Mouse (Mus musculus): Measurements from ENCODE around the gene Olfr512. TPM values are rescaled to one million over a fixed set of nuclear protein-coding genes. Genes with fewer than 3 reads are reported as not detected.

The Olfr512 gene
- total RNA-seq (2021) = not detected
- long read RNA-seq, experiment 1 = 0 reads
- long read RNA-seq, experiment 2 = 0 reads

DNA sequence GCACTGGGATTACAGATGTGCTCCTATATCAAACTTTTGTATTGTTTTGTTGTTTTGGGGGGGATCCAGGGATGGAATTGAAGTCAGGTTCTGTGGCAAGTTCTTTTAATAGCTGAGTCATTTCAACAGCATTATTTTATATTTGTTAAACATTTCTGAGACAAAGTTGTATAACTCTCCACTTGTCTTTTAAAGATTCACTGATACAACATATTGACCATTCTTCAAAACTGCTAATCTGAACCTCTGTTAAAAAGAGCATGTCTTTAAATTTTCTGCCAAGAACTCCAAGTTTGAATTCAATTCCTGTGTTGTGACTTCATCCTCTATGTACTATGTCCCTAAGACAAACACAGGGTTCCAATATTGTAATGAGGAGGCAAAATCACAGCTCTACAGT lies at the start of gene Olfr512:
TSS of gene Olfr512 (plus strand) at position 301 of the 400 bp plus-strand sequence.
- DNase-seq (ENCODE audit: low spot score in 2 of 2) = no peak

DNA sequence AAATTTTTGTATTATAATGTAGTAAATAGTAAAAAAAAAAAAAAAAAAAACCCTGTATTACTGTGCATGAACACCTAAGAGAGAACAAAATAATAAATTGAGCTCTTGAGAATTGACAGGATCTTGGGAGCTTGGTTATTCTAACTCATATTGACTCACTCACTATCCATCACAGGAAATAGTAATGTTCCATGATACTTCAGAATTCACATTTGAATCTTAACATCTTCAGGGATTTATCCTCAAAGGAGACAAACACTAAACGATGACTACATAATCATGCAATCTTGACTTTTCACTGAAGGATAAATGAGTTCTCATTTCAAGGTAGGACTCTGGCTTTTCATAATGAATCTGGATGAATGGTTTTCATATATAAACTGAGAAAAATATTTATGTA lies 47.0 kb upstream of the Olfr512 start, which contains the start of gene Olfr510:
TSS of gene Olfr510 (plus strand) at position 301 of the 400 bp plus-strand sequence.
- no peak for DNase-seq (ENCODE audit: low spot score in 2 of 2)

DNA sequence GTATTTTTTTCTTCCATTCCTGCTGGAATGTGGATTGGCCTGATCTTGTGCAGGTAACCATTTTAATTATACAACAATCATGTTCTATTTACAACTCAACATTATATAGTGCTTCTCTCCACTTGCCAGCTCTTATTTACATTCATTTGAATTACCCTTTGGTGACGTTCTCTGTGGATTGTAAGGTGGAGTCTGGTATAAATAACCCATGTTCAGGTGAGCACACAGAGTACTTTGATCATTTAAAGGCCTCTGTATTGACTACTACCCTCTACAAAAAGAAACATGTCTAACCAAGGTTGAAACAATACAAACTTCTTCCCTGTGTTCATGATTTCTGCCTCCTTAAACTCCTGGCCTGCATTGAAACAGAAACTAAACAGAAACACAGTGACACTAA lies 42.1 kb upstream of the Olfr512 start:
- no peak for DNase-seq (ENCODE audit: low spot score in 2 of 2)

DNA sequence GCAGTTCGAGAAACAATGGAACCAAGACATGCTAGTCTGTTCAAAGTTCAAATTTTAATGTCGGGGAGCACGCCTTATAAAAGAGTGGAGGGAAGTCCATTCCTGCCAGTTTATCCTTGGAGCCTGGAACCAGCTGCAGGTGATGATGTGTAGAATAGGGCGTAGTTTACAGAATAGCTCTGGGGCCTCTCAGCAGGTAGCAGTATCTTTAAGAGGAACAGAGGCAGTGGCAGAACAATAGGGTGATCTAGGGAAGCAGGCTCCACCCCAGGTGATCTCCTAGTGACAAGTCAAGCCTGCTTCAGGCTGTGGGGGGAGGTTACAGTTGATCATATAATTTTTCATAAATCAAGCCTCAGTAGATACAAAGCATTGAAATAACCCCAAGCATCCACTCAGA lies 34.2 kb upstream of the Olfr512 start:
- no peak for DNase-seq (ENCODE audit: low spot score in 2 of 2)

DNA sequence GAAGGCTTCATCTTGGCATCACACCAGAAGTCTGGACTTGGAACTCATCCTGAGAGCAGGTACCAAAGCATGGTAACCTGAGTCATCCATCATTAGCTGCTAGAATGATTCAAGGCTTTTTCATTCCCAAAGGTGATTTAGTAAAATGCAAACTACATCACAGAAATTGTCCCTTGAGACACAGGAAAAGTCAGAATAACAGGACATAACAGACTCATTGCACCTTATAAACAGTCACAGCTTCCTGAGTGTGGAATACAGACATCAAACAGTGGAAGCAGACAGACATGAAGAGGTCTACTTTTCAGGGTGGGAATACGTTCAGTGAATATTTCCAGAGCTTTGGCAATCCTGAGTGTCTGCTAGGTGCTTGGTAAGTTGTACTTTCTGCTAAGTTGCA lies 37.6 kb downstream of the Olfr512 start, which contains the start of gene Olfr513:
TSS of gene Olfr513 (plus strand) at position 301 of the 400 bp plus-strand sequence.
- DNase-seq (ENCODE audit: low spot score in 2 of 2) = no peak

DNA sequence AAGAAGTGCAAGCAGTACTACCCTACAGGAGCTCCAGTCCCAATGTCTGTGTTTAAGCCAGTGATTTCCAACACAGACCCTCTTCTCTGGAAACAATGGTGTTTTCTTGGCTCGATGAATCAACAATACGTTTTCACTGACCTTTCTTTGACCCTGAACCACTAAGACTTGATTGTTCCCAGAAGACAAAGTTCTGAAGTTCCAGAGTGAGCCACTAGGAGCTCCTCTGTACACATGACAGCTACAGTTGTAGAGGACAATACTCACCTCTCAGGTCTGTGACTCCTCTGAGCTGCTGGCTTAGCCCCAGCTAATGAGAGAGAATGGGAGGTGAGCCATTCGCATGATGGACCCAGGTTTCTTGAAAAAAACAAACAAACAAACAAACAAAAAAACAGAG lies 47.3 kb downstream of the Olfr512 start:
- DNase-seq (ENCODE audit: low spot score in 2 of 2) = no peak

Other genes starting within 250 kb of the Olfr512 start
- not detected for gene Olfr498, start 248.0 kb upstream of the Olfr512 start, total RNA-seq (2021)
- gene Olfr502, start 188.3 kb upstream of the Olfr512 start, total RNA-seq (2021) = not detected
- not detected for gene Olfr503, start 168.8 kb upstream of the Olfr512 start, total RNA-seq (2021)
- not detected for gene Olfr504, start 147.5 kb upstream of the Olfr512 start, total RNA-seq (2021)
- not detected for gene Olfr506, start 102.5 kb upstream of the Olfr512 start, total RNA-seq (2021)
- gene Olfr507, start 91.5 kb upstream of the Olfr512 start, total RNA-seq (2021) = not detected
- gene Olfr508, start 83.3 kb upstream of the Olfr512 start, total RNA-seq (2021) = not detected
- gene Olfr509, start 61.4 kb upstream of the Olfr512 start, total RNA-seq (2021) = not detected
- gene Olfr510, start 46.9 kb upstream of the Olfr512 start, total RNA-seq (2021) = not detected
- not detected for gene Olfr513, start 37.7 kb downstream of the Olfr512 start, total RNA-seq (2021)
- not detected for gene Olfr514, start 112.7 kb downstream of the Olfr512 start, total RNA-seq (2021)
- gene Olfr516, start 137.2 kb downstream of the Olfr512 start, total RNA-seq (2021) = not detected
- not detected for gene Olfr517, start 159.1 kb downstream of the Olfr512 start, total RNA-seq (2021)
- gene Olfr518, start 171.7 kb downstream of the Olfr512 start, total RNA-seq (2021) = not detected
- not detected for gene Olfr519, start 181.1 kb downstream of the Olfr512 start, total RNA-seq (2021)
- gene Nlrp10, start 216.9 kb downstream of the Olfr512 start, total RNA-seq (2021) = under 1 TPM; 0.32 to 0.43 TPM
- gene Eif3f, start 221.1 kb downstream of the Olfr512 start, total RNA-seq (2021) = 100 to 1,000 TPM; 111 to 160 TPM
- gene Tub, start 237.0 kb downstream of the Olfr512 start, total RNA-seq (2021) = 10 to 100 TPM; 32.5 to 37.9 TPM

All from adrenal gland, adult 18-20 months (tissue).